Mouse (Mus musculus) thymus, postnatal 4 days (tissue): ENCODE measurements around the gene Tunar.
A peak's percentile ranks its signal among the peaks of the same experiment; 100 is the strongest.

ENCODE experiments used
- DNase-seq: peaks from one replicate; pipeline ENCODE4 v3.0.0; 2021

The Tunar gene

DNA sequence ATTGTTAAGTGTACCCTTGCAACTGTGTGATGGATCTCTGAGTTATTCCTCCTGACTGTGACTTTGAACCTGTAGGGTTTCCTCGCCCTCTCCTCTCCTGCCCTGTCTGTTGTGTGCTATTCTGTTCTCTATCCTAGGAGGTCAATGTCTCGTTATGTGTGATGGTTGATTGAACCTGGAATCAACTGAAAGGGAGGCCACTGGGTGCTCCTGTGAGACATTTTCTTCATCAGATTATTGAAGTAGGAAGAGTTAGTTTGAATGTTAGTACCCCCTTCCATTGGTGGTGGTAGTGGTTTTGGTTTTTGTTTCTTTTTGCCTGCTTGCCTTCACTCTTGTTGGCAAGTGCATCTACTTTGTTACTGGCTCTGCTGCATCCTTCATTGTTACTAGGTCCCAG is at the start of gene Tunar:
Gene Tunar (plus strand): TSS at position 301 of the 400 bp plus-strand sequence.
- no peak for DNase-seq

DNA sequence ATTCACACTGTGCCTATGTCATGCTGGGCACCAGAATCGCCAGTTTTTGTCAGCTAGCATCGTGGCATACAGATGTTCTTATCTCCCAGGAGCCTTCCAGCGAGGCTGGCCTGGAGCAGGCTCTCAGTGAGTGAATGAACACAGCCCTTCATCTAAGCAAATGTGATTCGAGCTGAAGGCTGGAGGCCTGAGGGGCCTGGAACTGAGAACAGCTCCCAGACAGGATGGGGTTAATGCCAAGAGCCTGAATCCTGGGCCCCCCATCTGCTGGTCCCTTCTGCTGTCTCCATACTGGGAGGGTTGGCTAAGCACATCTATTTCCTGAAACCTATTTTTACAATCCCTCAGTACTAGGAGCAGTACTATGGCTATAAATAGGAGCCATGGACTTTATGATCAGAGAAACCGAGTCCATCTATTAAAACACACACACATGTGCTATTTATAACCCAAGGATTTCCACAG is 21.1 kb upstream of the Tunar start:
- DNase-seq, result no peak

DNA sequence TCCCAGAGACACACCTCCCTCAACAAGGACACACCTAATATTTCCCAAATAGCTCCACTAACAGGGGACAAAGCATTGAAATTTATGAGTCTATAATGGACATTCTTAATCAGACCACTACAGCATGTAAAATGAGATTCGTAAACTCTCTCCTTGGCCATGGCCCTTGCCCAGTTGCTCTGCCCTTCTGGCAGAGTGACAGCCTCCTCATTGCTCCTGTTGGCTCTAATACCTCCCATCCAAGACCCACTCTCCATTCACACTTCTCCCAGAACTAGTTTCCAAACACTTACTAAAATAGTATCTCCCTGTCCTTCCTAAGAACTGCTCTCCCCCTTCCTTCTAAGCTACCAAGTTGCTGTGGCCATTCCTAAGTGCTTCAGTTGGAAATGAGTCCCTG is 19.3 kb upstream of the Tunar start:
- DNase-seq, result no peak

DNA sequence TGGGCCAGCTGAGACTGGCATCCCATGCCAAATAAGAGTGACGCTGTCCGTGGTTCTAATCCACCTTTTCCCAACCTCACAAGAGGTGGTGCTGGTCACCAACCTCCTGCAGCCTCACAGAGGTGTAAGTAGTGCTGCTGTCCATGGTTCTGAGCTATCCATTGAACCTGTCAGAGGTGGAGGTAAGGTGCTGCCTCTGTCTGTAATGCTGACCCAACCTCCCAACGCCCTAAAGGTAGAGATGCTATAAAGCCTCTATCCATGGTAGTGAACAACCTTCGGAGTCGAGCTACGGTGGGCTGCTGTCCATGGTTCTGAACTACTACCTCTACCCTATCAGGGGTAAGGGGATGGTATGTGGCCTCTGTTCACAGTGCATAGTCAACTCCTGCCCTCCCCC is 11.5 kb upstream of the Tunar start:
- DNase-seq, result peak; percentile 34

DNA sequence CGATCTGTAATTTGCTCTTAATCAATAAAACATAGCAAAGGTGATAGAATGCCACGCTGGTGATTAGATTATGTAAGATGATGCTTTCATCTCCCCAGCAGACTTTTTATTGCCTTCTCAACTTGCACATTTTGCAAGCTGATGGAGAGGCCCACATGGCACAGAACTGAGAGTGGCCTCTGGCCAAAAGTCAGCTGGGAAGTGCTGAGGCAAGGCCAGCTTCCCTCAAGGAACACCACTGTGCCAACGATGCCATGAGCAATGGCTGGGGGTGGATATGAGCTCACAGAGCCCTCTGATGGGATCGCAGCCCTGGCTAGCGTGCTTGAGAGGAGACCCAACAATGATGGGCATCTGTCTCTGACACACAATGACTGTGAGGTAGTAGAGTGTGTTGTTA is 6.6 kb upstream of the Tunar start:
- no peak for DNase-seq

- DNase-seq, result no peak
Observed at GRCm38 (mm10) chr12:105328396-105328795, 5.3 kb upstream of the Tunar start.

DNA sequence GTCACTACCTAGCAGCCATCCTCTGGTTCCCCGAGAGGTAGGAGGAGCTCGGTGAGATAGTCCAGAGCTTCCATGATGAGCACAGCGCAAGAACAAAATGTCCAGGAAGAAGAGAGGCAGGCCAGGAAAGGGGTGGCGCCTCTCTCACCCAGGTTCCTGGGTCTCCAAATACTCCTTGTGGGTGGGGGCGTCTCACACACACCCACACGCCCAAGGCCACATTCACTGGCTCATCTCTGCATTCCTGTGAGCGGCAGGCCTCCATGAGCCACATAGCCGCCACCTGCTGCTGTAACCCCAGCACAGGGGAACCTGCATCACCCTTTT is 2.4 kb downstream of the Tunar start:
- no peak for DNase-seq

- peak; percentile 8 for DNase-seq
Observed at GRCm38 (mm10) chr12:105336421-105337289, 3.0 kb downstream of the Tunar start.

GRCm38 (mm10) chr12:105337290-105338005 is 3.8 kb downstream of the Tunar start:
- peak; percentile 8 for DNase-seq

DNA sequence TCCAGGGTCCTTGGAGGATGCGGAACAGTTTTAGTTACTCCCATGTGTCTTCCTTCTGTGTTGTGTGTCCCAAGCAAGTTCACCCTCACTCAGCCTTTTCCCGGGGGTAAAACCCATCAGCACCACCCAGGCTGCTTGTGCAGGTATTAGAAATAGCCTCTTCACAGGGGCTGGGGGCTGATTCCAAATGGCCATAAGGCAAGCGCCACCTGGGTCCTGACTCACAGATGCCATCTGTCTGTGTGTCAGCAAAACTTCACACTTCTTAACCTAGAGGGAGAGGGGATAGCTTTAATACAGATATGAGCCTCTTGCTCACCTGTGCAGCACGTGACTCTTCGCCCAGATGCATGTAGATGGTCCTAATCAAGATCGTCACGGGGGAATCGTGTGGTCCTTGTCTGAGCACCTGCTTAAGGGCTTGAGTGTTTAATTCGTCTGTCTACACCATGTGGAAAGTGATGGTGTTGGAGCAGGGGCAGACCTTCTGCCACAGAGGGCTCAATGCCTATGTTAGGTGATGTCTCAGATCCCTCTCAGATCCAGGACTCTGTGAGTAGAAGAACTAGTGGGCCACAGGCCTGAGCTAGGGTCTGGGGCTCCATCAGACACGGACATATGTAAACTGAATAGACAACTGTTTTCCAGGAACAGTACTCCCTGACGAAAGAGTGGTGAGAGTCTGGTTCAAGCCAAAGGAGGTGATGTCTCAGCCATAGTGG is 4.7 kb downstream of the Tunar start:
- no peak for DNase-seq

GRCm38 (mm10) chr12:105341523-105341922 is 7.9 kb downstream of the Tunar start:
- DNase-seq, result no peak

DNA sequence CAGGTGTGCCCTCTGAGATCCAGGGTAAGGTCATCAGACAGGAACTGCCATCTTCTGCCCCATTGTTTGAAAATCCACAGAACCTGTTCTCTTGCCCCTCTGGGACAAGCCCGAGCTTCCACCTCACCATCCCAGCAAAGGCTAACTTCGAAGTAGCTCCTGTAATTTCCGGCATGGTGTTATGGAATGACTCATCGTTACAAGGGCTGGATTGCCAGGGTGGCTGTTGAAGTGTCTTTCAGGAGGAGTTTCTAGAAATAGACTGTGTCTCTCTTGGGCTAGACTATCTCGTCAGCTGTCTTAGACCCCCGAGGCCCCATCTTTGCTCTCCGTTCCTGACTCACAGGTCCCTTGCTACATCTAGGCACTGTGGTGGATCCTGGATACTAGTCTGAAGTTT is 10.8 kb downstream of the Tunar start:
- DNase-seq, result no peak

GRCm38 (mm10) chr12:105346861-105347260 is 13.2 kb downstream of the Tunar start:
- no peak for DNase-seq

GRCm38 (mm10) chr12:105347261-105347660 is 13.6 kb downstream of the Tunar start:
- DNase-seq, result no peak

DNA sequence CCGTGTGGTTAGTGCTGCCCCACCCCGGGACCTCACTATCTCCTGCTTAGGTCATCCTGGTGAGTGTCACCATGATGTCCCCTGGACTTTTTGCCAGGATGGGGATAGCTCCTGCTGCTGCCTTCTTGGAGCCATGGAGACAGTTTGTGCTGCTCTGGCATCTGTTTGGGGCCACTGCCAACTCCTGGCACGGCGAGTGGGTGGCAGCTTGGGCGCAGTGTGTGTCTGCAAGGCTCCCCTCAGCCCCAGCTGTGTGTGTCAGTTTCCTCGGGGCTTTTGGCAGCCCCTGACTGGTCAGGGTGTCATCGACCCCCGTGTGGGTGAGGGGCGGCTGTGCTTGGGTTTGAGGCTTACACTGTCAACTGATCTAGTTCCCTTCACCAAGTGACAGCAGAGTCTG is 20.6 kb downstream of the Tunar start:
- DNase-seq, result no peak

DNA sequence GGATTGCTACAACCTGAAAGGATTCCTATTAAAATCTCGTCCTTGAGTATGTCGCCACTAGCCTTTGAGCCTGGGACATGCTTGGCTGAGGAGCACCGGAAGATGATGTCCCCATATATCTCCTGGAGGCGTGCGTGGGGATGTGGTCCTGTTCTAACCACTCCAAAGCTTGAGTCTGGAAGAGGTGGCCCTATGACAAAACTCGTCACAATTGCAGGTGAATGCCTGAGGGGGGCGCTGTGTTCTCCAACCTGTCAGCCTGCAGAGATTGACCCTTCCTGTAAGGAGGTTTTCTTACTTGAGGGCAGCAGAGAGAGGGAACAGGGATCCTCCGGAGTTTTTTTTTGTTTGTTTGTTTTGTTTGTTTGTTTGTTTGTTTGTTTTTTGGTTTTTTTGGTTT is 21.1 kb downstream of the Tunar start:
- DNase-seq, result no peak

GRCm38 (mm10) chr12:105356781-105357180 is 23.1 kb downstream of the Tunar start:
- DNase-seq, result no peak

GRCm38 (mm10) chr12:105363648-105364047 is 30.0 kb downstream of the Tunar start:
- no peak for DNase-seq

DNA sequence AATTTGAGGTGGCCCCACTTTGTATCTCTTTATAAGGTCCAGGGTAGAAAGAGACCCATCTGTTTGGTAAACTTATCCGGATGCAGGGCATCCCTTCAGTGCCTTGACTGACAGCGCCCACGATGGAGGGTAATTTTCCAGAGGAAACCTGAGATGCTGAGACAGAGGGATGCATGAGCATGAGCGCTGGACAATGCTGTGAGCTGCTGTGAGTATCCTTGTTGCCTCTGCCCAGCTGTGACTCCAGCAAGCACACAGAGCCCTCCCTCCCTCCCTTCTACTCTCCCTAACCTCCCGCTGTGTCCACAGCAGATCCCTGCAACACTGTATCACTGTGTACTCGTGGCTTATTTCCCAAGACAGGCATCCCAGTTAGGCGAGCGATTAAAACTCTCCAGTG is 40.9 kb downstream of the Tunar start:
- DNase-seq, result no peak

DNA sequence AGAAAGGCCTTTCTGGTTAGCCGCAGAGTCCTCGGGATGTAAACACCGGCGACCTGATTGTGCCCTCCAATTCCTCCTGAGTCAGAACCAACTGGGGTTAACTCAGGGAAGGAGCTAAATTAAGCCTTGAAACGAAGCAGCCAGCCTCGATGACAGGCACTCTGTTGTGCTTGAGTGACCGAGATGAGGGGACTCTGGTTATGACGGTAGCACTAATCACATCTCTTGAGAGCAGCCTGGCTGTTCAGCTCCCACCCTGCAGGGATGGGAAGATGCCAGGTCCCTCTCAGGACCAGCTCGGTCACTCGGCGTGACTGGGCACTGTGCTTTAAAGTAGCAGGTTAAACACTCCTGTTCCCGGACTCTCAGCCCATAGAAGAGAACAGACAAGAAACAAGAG is 43.3 kb downstream of the Tunar start:
- DNase-seq, result no peak

DNA sequence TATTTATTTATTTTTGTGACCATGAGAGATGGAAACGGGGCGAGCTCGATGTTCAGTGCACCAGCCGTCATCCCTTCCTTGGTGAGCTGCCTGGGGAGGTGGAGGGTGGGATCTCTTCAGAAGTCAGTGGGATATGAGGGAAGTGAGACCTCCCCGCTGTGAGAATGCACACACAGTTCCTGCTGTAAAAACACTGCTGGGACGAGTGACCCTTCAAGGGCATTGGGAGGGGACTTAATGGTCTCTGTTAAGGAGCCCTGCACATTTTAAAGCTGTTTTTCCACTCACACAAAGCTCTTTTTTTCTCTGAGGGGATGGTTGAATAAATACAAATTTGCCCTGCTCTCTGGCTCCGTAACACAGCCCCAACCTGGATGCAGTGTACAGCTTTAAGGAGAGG is 49.1 kb downstream of the Tunar start:
- DNase-seq, result no peak

DNA sequence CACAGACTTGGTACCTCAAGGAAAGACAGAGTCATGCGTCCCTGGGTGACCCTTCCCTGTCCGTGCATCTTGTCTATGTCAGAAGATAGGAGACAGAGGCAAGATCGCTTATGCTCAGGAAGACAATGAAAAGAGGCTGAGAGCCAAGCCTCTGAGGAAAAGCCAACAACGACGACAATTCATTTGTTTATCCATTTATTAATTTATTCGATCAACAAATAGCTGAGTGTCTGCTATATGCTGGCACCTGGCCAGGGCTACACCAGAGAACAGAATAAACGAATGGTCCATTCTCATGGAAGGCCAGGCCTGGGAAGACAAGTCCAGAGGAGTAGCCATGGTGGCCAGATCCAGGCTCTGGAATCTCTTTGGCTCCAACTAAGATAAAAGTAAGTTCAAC is 61.0 kb downstream of the Tunar start:
- DNase-seq, result no peak

DNA sequence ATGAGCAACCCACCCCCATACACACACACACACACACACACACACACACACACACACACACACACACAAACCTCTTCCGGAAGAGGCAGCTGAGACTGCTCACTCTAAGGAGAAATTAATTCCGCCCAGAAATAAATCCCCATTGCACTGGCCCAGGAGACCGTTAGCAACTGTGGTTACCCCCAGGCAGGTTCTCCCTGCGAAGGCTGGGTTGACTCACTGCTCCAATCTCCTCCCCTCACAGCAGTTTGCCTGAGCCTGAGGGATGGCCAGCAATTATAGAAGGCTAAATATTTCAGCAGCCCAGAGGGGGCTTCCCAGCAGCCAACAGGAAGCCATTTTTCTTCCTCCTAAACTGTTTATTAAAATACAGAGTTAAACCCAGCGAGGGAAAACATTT is 64.5 kb downstream of the Tunar start:
- DNase-seq, result no peak

DNA sequence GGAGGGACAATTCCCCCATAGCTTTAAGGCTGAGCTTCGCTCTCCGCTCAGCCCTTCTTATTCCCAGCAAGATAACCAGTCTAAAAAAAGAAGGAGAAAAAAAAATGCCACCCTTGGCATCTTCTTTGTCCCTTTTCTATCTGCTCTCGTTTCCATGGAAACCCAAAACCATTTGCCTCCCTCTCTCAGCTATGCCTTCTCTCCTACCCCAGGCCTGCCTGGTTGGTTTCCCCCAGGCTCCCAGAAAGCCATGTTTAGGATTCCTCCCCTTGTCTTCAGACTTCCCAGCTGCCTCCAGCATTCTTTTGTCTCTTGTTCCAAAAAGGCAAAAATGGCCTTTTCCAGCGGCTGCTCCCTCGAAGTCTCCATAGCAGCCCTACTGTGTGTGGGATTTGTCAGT is 70.1 kb downstream of the Tunar start:
- DNase-seq, result no peak
